Mouse (Mus musculus) midbrain, embryonic 11.5 days (tissue): ENCODE results near the gene Adap1. TPM values are rescaled to one million over a fixed set of nuclear protein-coding genes. Genes with fewer than 3 reads are reported as not detected.

Experiments
- ATAC-seq: fragments of 200-750 bp; cut with Nextera tagmentation; 2 replicates; pipeline ENCODE4 v1.8.0; 2017; ENCODE audit warnings: moderate TSS enrichment, moderate library complexity; ENCODE audit not compliant: low FRiP score
- DNase-seq: peaks from one replicate; pipeline ENCODE4 v3.0.0; 2015; ENCODE audit warnings: low spot score; ENCODE audit errors: missing footprints
- H3K27ac ChIP-seq: fragments of 300-500 bp; sonication (generic); 2 replicates; pipeline ENCODE4 v1.5.1; 2014; ENCODE audit warnings: low read depth, low read length
- H3K27me3 ChIP-seq: fragments of 300-500 bp; sonication (generic); 2 replicates; pipeline ENCODE4 v1.6.1; 2014; ENCODE audit warnings: mild to moderate bottlenecking, low read length, moderate library complexity, mixed read lengths; ENCODE audit not compliant: control insufficient read depth, insufficient read depth
- H3K36me3 ChIP-seq: fragments of 300-500 bp; sonication (generic); 2 replicates; pipeline ENCODE4 v1.6.1; 2014; ENCODE audit warnings: mild to moderate bottlenecking, low read length, moderate library complexity, mixed read lengths; ENCODE audit not compliant: control insufficient read depth, insufficient read depth
- H3K4me1 ChIP-seq: fragments of 300-500 bp; sonication (generic); 2 replicates; pipeline ENCODE4 v1.6.1; 2014; ENCODE audit warnings: low read length; ENCODE audit not compliant: control insufficient read depth, insufficient read depth
- H3K4me2 ChIP-seq: fragments of 300-500 bp; sonication (generic); 2 replicates; pipeline ENCODE4 v1.6.1; 2014; ENCODE audit warnings: mild to moderate bottlenecking, moderate library complexity
- H3K4me3 ChIP-seq: fragments of 300-500 bp; sonication (generic); 2 replicates; pipeline ENCODE4 v1.5.1; 2014; ENCODE audit warnings: low read depth, low read length
- H3K9ac ChIP-seq: fragments of 300-500 bp; sonication (generic); 2 replicates; pipeline ENCODE4 v1.6.1; 2014; ENCODE audit warnings: low read length
- H3K9me3 ChIP-seq: fragments of 300-500 bp; sonication (generic); 2 replicates; pipeline ENCODE4 v1.6.1; 2016; ENCODE audit warnings: low read length; ENCODE audit not compliant: control insufficient read depth
- WGBS: fragments of 180-500 bp; shearing (Covaris S2); extraction: QIAGEN DNeasy Blood & Tissue Kit; methylation state at CpG from one replicate; pipeline ENCODE4 v1.1.7; 2014; 5-methylcytosine and 5-hydroxymethylcytosine counted together
- polyA plus RNA-seq: library from polyadenylated mRNA; unstranded; fragments of >200 nt; fragmentation: Nextera tagmentation; extraction: Ambion mirVana; gene quantifications from 2 replicates; pipeline ENCODE4 v1.2.1, GENCODE M21; 2014

Adap1 gene
- polyA plus RNA-seq, 1 experiment from 2014 or later = 2.4 TPM

DNA sequence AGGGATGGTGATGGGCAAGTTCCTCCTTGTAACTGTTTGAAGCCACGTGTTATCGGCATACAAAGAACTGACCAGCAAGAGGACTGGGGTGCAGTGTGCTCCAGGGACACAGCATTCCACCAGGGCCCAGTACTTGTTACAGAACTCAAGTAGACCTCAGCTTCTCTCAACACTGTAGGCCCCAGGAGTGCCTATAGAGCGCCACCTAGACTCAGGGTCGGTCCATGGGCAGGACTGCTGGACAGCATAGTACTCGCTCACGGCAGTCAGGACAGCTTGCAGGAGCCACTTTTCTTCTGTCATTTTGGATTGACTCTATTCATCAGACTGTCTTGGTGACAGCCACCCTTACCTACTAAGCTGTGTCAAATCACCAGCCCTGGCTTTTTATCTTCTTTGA lies 70.5 kb downstream of the Adap1 start:
- Histone ChIP-seq H3K27me3 (no peaks in the 10 kb centered on the region), H3K4me2 (no peak overlapping the region), H3K36me3 (no peaks in the 10 kb centered on the region; the same call in 1 of the 2 replicates), H3K4me3 (no peak overlapping the region), H3K27ac (no peak overlapping the region), H3K9ac (no peak overlapping the region), H3K9me3 (no peaks in the 10 kb centered on the region), H3K4me1 (peaks cover 11% of the 10 kb centered on the region)
- ATAC-seq = no peak
- WGBS = 81% methylated on average over 6 of the region's 6 CpGs
- DNase-seq = no peak

DNA sequence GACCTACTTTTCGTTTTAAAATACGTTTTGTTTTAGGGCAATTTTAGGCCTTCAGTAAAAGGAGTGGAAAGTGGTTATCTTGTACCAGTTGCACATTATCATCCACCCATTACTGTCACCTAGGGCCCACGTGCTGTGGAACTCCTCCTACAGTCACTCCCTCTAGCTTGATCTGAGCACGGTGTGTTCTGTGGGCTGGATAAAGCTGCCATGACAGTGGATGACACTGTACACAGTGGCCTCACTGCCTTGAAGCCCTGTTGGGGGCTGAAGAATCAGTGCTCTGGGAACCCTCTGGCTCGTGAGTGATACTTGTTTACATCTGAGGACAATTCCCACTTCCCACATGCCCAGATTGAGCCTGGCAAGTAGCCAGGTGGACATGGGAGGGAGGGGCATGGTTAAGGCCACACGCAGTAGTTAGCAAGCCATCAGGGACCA lies 72.1 kb downstream of the Adap1 start:
- H3K27me3 ChIP-seq = no peaks in the 10 kb centered on the region
- H3K4me2 ChIP-seq = peak overlapping the region; percentile 93
- no peak overlapping the region for H3K27ac ChIP-seq
- DNase-seq = peak; percentile 76
- no peak for ATAC-seq
- peak overlapping the region; percentile 93 for H3K9ac ChIP-seq
- peak overlapping the region; percentile 84 for H3K4me3 ChIP-seq
- 19% methylated on average over 6 of the region's 6 CpGs for WGBS
- peaks cover 5% of the 10 kb centered on the region; the same call in 1 of the 2 replicates for H3K36me3 ChIP-seq
- no peaks in the 10 kb centered on the region for H3K9me3 ChIP-seq
- H3K4me1 ChIP-seq = peaks cover 11% of the 10 kb centered on the region

DNA sequence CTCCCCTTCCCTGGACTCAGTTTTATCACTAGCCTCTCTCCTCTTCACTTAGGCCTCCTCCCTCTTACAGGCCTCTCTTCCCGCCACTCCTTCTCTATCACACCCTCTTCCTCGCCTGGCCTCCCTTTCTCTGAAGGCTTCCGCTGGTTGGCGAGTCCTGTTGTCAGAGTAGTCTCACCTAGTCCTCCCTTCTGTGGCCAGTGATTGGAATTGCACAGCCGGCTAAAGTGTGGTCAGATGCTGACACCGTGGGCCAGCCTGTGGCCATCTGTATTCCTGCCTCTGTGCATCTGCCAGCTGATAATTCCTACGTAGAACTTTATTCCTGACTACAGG lies 72.5 kb downstream of the Adap1 start:
- ATAC-seq = peak; percentile 34
- H3K9me3 ChIP-seq = no peaks in the 10 kb centered on the region
- no peaks in the 10 kb centered on the region for H3K27me3 ChIP-seq
- peaks cover 11% of the 10 kb centered on the region for H3K4me1 ChIP-seq
- peaks cover 6% of the 10 kb centered on the region; the same call in 1 of the 2 replicates for H3K36me3 ChIP-seq
- peak overlapping the region; percentile 93 for H3K9ac ChIP-seq
- DNase-seq = no peak
- peak overlapping the region; percentile 84 for H3K4me3 ChIP-seq
- peak overlapping the region; percentile 61 for H3K27ac ChIP-seq
- H3K4me2 ChIP-seq = peak overlapping the region; percentile 93
- under 1% methylated on average over 7 of the region's 7 CpGs for WGBS

DNA sequence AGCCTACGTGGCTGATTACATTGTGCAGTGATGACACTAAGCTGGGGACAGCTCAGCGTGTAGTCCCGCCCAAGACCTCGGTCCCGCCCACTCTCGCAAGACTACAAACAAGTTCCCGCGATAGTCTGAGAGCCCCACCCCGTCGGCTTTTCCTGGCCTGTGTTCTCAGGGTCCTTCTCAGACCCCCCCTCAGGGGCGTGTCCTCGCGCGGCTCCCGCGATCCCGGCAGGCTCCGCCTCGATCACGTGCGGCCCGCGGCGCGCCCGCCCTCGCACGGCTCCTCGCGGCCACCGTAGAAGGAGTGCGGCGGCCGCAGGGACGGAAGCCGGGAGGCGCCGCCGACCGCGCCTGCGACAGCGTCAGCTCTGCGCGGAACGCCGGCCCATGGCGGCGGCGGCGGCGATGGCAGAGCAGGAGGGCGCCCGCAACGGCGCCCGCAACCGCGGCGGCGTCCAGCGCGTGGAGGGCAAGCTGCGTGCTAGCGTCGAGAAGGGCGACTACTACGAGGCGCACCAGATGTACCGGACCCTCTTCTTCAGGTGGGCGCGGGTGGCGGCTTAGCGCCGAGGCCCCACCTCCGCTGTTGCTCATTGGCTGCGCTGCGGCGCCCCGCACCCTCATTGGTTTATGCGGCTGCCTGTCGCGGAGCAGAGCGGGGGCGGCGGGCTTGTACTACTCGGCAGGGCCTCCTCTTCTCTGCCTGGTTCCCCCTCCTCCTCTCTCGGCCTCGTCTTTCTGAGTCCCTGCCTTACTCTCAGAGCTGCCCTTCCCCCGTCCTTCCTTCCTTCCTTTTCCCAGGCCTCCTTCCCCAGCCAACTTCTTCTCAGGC lies 73.1 kb downstream of the Adap1 start, which contains the start of gene Get4:
Get4 (plus strand) TSS at position 244 of the 829 bp plus-strand sequence.
- no peaks in the 10 kb centered on the region for H3K9me3 ChIP-seq
- H3K27ac ChIP-seq = peak within 1 kb of the TSS; percentile 85
- H3K27me3 ChIP-seq = no peaks in the 10 kb centered on the region
- peaks cover 11% of the 10 kb centered on the region for H3K4me1 ChIP-seq
- peak; percentile 94 for ATAC-seq
- peak within 1 kb of the TSS; percentile 84 for H3K4me3 ChIP-seq
- DNase-seq = peak; percentile 99
- peaks cover 9% of the 10 kb centered on the region for H3K36me3 ChIP-seq
- H3K9ac ChIP-seq = peak within 1 kb of the TSS; percentile 93
- under 1% methylated on average over 82 of the region's 90 CpGs for WGBS
- H3K4me2 ChIP-seq = peak within 1 kb of the TSS; percentile 93

DNA sequence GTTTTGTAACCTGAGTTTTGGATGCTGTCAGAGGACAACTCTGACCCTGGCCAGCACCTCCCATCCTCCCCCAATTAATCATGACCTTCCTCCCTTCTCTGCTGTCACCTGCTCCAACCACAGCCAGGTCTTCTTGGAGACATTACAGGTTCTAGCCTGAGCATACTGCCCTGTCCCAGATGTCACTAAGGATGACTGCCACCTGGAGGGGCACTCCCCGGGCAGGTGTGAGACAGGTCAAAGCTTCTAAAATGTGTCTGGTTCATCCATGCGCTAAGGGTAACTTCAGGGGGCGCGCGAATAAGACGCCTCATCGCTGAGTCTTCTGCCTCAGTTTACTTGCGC lies 73.7 kb downstream of the Adap1 start:
- 0% methylated on average over 8 of the region's 8 CpGs for WGBS
- peaks cover 11% of the 10 kb centered on the region for H3K4me1 ChIP-seq
- H3K27ac ChIP-seq = no peak overlapping the region; the same call in 1 of the 2 replicates
- DNase-seq (no peak), ATAC-seq (peak; percentile 62)
- H3K4me3 ChIP-seq = peak overlapping the region; percentile 84
- H3K9ac ChIP-seq = peak overlapping the region; percentile 78
- H3K4me2 ChIP-seq = peak overlapping the region; percentile 93
- H3K9me3 ChIP-seq = no peaks in the 10 kb centered on the region
- H3K36me3 ChIP-seq = peaks cover 13% of the 10 kb centered on the region
- H3K27me3 ChIP-seq = no peaks in the 10 kb centered on the region

DNA sequence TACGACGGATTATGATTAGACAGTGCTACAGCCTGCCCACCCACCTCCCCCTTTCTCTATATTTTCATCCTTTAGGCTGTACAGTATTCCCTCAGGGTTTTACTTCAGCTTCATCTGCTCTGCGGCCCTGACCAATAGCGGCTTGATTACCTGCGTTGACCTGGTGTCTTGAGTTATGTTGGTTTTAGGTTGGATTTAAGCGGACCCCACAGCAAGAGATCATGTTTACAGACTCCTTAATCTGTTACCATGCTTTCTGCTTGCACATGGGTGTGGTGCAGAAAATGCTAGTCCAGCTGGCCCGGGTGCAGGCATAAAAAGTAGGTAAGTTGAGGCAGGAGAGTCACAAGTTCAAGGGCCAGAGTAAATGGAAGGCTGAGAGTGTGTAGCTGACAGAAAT lies 74.1 kb downstream of the Adap1 start:
- ATAC-seq (no peak), DNase-seq (no peak)
- Histone ChIP-seq H3K36me3 (peaks cover 13% of the 10 kb centered on the region), H3K4me3 (no peak overlapping the region), H3K9me3 (no peaks in the 10 kb centered on the region), H3K9ac (peak overlapping the region; percentile 78), H3K4me1 (peaks cover 11% of the 10 kb centered on the region), H3K27ac (no peak overlapping the region), H3K4me2 (peak overlapping the region; percentile 93), H3K27me3 (no peaks in the 10 kb centered on the region)
- WGBS = 83% methylated on average over 7 of the region's 7 CpGs

DNA sequence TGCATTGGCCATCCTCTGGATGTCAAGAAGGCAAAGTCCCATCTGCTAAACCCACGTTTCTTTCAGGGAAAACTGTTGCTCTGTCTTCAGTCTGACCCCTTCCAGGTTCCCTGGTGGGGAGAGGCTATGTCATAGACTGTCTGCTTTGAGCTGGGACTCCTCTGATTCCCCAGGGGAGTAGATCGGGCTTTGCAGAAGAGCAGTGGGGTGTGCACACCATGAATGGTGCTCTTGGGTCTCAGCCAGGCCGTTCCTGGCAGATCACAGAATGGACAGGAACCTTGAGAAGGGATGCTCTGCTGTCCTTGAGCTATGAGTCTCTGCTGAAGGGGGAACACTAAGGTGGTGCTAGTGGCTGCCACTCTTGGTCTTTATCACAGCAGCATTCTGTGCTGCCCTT lies 76.6 kb downstream of the Adap1 start:
- H3K4me3 ChIP-seq = no peak overlapping the region
- no peaks in the 10 kb centered on the region for H3K27me3 ChIP-seq
- no peaks in the 10 kb centered on the region for H3K9me3 ChIP-seq
- no peak overlapping the region for H3K9ac ChIP-seq
- ATAC-seq (no peak), DNase-seq (peak; percentile 44)
- H3K4me1 ChIP-seq = peaks cover 10% of the 10 kb centered on the region
- H3K36me3 ChIP-seq = peaks cover 18% of the 10 kb centered on the region
- WGBS = 80% methylated on average over 3 of the region's 3 CpGs
- no peak overlapping the region for H3K4me2 ChIP-seq
- no peak overlapping the region for H3K27ac ChIP-seq

DNA sequence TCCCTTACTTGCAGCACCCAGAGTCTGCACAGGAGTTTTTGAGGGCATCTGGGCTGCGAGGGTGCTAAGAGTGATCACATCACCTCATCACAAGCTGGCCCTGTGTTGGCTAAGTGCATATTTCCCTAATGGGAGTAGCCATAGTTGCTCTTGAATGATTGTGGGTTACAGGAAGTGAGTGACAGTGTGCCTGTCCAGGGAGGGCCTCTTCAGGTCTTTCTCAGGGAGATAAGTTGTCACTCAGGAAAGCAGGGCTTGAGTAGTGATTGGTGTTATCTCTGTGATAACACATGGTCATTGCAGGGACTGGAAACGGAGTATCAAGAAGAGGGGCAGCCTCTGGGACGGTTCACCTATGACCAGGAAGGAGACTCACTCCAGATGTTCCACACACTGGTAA lies 77.7 kb downstream of the Adap1 start:
- 96% methylated on average over 3 of the region's 3 CpGs for WGBS
- Histone ChIP-seq H3K36me3 (peaks cover 21% of the 10 kb centered on the region), H3K4me2 (no peak overlapping the region), H3K27ac (no peak overlapping the region), H3K27me3 (no peaks in the 10 kb centered on the region), H3K9ac (no peak overlapping the region), H3K9me3 (no peaks in the 10 kb centered on the region), H3K4me1 (peaks cover 3% of the 10 kb centered on the region), H3K4me3 (no peak overlapping the region)
- ATAC-seq (no peak), DNase-seq (peak; percentile 71)

DNA sequence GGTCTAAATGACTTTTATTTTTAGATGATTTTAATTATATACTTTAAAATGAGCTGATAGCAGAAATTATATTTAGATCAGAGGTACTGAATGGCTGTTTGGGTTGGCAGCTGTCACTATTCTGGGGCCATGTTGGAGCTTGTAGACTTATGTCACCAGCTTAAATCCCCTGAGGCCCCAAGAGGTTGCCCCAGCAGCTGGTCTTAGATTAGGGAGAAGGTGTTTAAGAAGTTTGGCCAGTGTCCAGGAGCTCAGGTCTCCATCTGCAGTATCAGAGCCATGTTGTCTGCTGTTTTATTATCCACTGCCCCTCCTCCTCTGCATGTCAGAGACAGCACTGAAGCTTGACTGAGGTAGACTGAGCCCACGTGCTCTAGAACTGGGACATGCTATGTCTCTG lies 82.0 kb downstream of the Adap1 start:
- Histone ChIP-seq H3K27me3 (no peaks in the 10 kb centered on the region), H3K4me2 (no peak overlapping the region), H3K4me3 (no peak overlapping the region), H3K27ac (no peak overlapping the region), H3K4me1 (no peaks in the 10 kb centered on the region), H3K9ac (no peak overlapping the region), H3K36me3 (peaks cover 32% of the 10 kb centered on the region), H3K9me3 (no peaks in the 10 kb centered on the region)
- DNase-seq = peak; percentile 53
- no peak for ATAC-seq
- WGBS = 91% methylated on average over 1 of the region's 1 CpGs
